Mouse (Mus musculus) lung, embryonic 16.5 days (tissue): ENCODE measurements at regions not wholly inside any gene's neighbourhood (a gene's known extent, or its start where the extent isn't known, plus 50 kb on each side); places are given as distances from the start of the nearest gene placed in this dataset.

Experiments used
- ATAC-seq: fragments of 200-750 bp; cut with Nextera tagmentation; 2 replicates; pipeline ENCODE4 v1.8.0; 2017; ENCODE audit warnings: low read depth, mild to moderate bottlenecking, moderate library complexity
- H3K27ac ChIP-seq: fragments of 300-500 bp; sonication (generic); 2 replicates; pipeline ENCODE4 v1.5.1; 2014; ENCODE audit warnings: mild to moderate bottlenecking, control low read depth, low read length
- H3K27me3 ChIP-seq: fragments of 300-500 bp; sonication (generic); 2 replicates; pipeline ENCODE4 v1.6.1; 2014; ENCODE audit warnings: low read depth, low read length, mixed read lengths; ENCODE audit not compliant: control insufficient read depth, insufficient read depth
- H3K36me3 ChIP-seq: fragments of 300-500 bp; sonication (generic); 2 replicates; pipeline ENCODE4 v1.6.1; 2014; ENCODE audit warnings: low read length; ENCODE audit not compliant: control insufficient read depth, insufficient read depth
- H3K4me1 ChIP-seq: fragments of 300-500 bp; sonication (generic); replicated peaks from 2 replicates; pipeline ENCODE4 v1.6.1; 2014; ENCODE audit warnings: low read length, mixed read lengths; ENCODE audit not compliant: control insufficient read depth, insufficient read depth
- H3K4me2 ChIP-seq: fragments of 300-500 bp; sonication (generic); 2 replicates; pipeline ENCODE4 v1.6.1; 2014; ENCODE audit warnings: low read depth, low read length, control low read depth
- H3K4me3 ChIP-seq: fragments of 300-500 bp; sonication (generic); 2 replicates; pipeline ENCODE4 v1.5.1; 2014; ENCODE audit warnings: mild to moderate bottlenecking, low read length, control low read depth
- H3K9ac ChIP-seq: fragments of 300-500 bp; sonication (generic); 2 replicates; pipeline ENCODE4 v1.6.1; 2014; ENCODE audit warnings: low read length, control low read depth
- H3K9me3 ChIP-seq: fragments of 300-500 bp; sonication (generic); 2 replicates; pipeline ENCODE4 v1.6.1; 2016; ENCODE audit warnings: low read length; ENCODE audit not compliant: control insufficient read depth
- WGBS: fragments of 180-500 bp; shearing (Covaris S2); extraction: QIAGEN DNeasy Blood & Tissue Kit; methylation state at CpG from one replicate; pipeline ENCODE4 v1.1.7; 2014; 5-methylcytosine and 5-hydroxymethylcytosine counted together

DNA sequence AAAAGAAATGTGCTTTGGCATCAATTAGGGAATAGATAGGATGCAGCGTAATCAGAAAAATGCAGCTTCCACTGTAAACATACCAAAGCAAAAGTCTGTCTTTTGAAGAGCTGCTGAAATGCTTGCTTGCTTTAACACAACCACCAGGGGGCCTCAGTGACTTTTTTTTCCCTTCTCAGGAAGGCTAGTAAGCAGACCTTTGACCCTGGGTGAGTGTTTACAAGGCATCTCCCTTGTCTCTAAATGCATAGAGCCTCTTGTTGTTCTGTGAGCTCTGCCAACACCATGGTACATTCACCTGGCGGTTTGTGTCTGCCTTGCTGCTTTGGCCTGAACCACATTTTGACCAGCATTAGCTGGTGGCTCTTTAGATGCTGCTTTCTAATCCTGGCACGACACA lies 191.9 kb upstream of the C9orf72 start:
- Histone ChIP-seq H3K27me3 (no peaks in the 10 kb centered on the region), H3K4me3 (no peak overlapping the region), H3K4me2 (no peak overlapping the region), H3K4me1 (no peaks in the 10 kb centered on the region), H3K36me3 (no peaks in the 10 kb centered on the region), H3K9me3 (no peaks in the 10 kb centered on the region), H3K27ac (no peak overlapping the region), H3K9ac (no peak overlapping the region)
- 45% methylated on average over 3 of the region's 3 CpGs for WGBS
- no peak for ATAC-seq

DNA sequence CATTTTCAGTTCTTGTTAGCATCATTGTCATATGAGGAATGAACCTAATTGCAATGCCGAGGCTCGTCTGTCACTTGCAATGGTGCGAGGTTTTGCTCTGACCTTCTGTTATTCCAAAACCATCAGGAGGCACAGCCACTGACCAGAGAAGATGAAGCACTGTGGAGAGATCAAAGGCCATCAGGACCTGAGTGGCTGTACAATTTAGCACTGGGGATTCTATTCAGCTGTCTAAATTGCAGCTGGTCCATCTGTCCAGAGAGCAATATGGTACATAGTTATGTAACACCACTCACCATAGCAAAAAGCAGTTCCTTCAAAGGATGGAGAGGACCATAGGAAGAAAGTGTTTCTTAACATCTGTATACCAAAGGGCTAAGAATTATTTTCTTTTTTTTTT lies 187.5 kb upstream of the C9orf72 start:
- Histone ChIP-seq H3K27me3 (no peaks in the 10 kb centered on the region), H3K9me3 (no peaks in the 10 kb centered on the region), H3K27ac (no peak overlapping the region), H3K4me2 (no peak overlapping the region), H3K4me3 (no peak overlapping the region), H3K4me1 (no peaks in the 10 kb centered on the region), H3K36me3 (no peaks in the 10 kb centered on the region), H3K9ac (no peak overlapping the region)
- no peak for ATAC-seq
- WGBS = 53% methylated on average over 3 of the region's 3 CpGs

DNA sequence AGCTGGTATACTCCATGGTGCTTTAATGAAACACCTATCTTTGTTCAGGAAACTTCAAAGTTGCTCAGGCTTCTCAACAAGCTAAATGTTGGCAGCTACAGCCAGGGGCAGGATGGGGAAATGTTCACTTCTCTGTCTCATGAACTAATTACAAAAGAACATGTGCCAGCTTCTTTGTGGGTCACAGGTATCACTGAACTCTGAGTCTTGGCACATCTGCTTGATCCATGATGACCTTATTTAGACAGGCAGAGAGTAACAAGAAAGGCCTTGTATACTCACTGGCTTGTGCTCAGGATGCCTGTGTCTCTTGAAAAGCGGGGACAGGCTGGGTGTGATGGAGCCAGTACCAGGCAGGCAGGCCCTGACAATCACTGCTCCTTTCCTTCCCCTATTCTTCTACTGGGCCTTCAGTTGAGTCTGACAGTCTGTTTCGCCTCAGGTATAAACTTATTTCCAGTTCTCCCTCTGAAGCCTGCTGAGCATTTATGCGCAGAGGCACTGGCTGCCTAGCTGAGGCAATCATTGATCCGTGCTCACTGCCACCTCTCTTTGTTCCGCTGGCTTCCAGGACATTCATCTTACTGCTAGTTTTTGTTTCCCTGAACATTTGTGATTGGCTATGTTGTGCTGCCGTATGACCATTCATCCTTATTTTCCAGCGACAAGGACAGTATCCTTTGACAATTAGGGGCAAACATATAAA lies 179.5 kb upstream of the C9orf72 start:
- no peak overlapping the region for H3K9ac ChIP-seq
- ATAC-seq = no peak
- H3K4me2 ChIP-seq = no peak overlapping the region
- no peaks in the 10 kb centered on the region for H3K36me3 ChIP-seq
- H3K4me1 ChIP-seq = no peaks in the 10 kb centered on the region
- no peak overlapping the region for H3K4me3 ChIP-seq
- no peak overlapping the region for H3K27ac ChIP-seq
- no peaks in the 10 kb centered on the region for H3K27me3 ChIP-seq
- no peaks in the 10 kb centered on the region for H3K9me3 ChIP-seq
- WGBS = 80% methylated on average over 7 of the region's 7 CpGs

DNA sequence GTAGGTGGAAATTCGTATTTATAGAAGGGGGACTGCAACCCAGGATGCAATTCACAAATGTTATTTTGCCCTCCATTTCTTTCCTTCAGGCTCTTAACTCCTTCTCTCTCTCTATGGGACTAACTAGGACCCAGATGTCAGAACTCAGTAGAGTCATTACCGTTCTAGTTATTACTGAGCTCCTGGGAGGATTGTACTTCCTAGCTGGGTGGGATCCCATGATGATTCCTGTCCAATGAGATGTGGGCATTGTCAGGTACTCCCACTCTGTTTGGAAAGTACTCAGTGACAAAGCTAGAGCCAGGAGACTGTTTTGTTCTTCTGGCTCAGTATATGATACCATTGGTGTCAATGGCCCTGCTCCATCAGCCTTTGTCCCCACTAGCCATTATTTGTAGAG lies 178.1 kb upstream of the C9orf72 start:
- no peaks in the 10 kb centered on the region for H3K4me1 ChIP-seq
- no peaks in the 10 kb centered on the region for H3K9me3 ChIP-seq
- WGBS = 82% methylated on average over 2 of the region's 2 CpGs
- H3K27ac ChIP-seq = no peak overlapping the region
- no peak for ATAC-seq
- no peak overlapping the region for H3K9ac ChIP-seq
- H3K27me3 ChIP-seq = no peaks in the 10 kb centered on the region
- no peak overlapping the region for H3K4me2 ChIP-seq
- no peaks in the 10 kb centered on the region for H3K36me3 ChIP-seq
- H3K4me3 ChIP-seq = no peak overlapping the region

DNA sequence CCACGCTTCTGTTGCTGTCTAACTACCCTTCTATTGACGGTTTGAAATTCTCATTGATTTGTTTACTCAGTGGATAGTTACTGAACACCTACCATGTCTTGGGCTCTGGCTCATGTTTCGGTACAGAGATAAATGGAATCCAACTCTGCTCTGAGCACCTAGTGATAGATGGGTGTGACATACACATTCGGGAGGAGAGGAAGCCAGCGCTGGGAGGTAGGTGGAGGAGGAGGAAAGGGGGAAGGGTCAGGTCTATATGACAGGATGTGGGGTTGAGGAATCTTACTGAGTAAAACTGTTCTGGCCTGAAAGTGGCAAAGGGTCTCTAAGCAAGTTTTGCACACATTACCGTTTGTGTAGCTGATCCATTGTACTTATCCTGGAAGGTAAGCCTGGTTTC lies 177.6 kb upstream of the C9orf72 start:
- no peak for ATAC-seq
- WGBS = 51% methylated on average over 6 of the region's 6 CpGs
- no peak overlapping the region for H3K27ac ChIP-seq

DNA sequence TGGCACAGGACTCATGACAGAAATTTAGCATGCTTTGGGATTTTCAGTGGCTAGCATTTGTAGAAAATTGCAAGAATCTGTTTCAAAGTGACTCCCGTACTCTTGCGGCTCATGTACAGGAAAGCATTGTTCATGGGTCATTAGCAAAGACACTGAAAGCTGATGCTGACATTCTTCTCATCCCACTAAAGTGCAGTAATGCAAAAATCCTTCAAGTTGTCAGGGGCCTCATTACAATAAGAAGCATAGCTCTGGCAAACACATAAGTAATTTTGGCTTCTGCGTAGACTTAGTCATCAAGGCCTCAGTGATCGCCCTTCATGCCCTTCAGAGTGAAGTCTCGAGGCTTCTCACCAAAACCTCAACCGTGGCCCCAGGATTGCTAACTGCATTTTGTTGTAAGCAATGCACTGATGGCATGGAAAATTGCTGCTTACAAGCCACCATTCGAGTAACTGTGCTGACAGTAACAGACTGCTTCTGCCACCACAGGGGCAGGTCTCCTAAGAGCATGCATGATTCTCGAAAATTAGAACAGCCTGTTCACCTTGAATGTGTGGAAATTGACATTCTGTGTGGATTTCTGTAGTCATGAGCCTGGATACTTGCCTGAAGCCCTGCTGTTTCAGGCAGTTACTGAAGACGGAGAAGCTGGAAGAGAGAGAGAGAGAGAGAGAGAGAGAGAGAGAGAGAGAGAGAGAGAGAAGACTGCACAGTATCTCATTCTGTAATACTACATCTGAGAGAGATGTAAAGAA lies 176.6 kb upstream of the C9orf72 start:
- Histone ChIP-seq H3K27ac (no peak overlapping the region), H3K4me3 (no peak overlapping the region), H3K9ac (no peak overlapping the region), H3K27me3 (no peaks in the 10 kb centered on the region), H3K4me2 (no peak overlapping the region), H3K9me3 (no peaks in the 10 kb centered on the region), H3K4me1 (no peaks in the 10 kb centered on the region), H3K36me3 (no peaks in the 10 kb centered on the region)
- ATAC-seq = no peak
- WGBS = 80% methylated on average over 9 of the region's 9 CpGs

More for the DNA sequence above, 177.6 kb upstream of the C9orf72 start:
- Histone ChIP-seq H3K4me1 (no peaks in the 10 kb centered on the region), H3K36me3 (no peaks in the 10 kb centered on the region), H3K9me3 (no peaks in the 10 kb centered on the region), H3K4me3 (no peak overlapping the region), H3K9ac (no peak overlapping the region), H3K4me2 (no peak overlapping the region), H3K27me3 (no peaks in the 10 kb centered on the region)

DNA sequence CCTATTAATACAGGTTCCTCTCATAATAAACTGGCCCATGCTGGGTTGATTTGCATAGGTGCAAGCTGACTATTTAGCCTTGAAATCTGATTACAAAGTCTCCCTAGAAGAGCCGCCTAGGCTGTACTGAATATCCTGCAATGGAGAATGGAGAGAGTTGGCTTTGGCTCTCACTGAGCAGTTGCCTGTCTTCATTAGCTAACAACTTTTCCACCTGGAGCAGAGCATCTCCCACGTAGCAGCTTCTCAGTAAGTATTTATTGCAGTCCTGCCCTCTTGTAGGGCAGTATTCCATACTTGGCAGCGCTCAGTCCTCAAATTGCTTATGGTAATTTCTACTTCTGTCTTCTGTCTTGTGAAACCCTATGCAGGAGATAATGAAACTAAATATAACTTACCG lies 175.8 kb upstream of the C9orf72 start:
- no peaks in the 10 kb centered on the region for H3K36me3 ChIP-seq
- 79% methylated on average over 4 of the region's 4 CpGs for whole genome bisulfite sequencing
- no peaks in the 10 kb centered on the region for H3K27me3 ChIP-seq
- no peak overlapping the region for H3K9ac ChIP-seq
- no peak for ATAC-seq
- no peak overlapping the region for H3K27ac ChIP-seq
- no peaks in the 10 kb centered on the region for H3K4me1 ChIP-seq
- H3K4me2 ChIP-seq = no peak overlapping the region
- H3K9me3 ChIP-seq = no peaks in the 10 kb centered on the region
- H3K4me3 ChIP-seq = no peak overlapping the region

DNA sequence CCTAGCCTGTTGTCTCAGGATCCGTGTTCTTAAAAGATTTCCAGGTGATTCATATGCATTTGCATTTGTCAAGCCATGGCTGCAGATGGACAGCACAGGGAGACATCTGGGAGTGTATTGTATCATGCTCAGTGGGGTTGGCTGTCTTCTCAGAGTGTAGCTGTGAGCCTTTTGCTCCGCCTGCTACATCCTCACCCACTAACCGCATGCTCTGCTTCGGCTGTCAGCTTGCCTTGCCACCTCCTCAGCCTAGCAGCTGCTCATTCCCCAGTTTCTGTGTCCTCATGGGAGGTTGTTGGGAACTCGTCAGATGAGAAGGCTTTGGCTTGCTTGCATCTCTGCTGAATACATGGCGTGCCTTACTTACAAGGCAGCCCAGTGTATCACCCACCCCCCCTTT lies 174.5 kb upstream of the C9orf72 start:
- no peaks in the 10 kb centered on the region for H3K9me3 ChIP-seq
- H3K36me3 ChIP-seq = no peaks in the 10 kb centered on the region
- no peaks in the 10 kb centered on the region for H3K27me3 ChIP-seq
- no peak overlapping the region for H3K9ac ChIP-seq
- WGBS = 71% methylated on average over 6 of the region's 6 CpGs
- no peak overlapping the region for H3K27ac ChIP-seq
- no peaks in the 10 kb centered on the region for H3K4me1 ChIP-seq
- no peak overlapping the region for H3K4me2 ChIP-seq
- H3K4me3 ChIP-seq = no peak overlapping the region
- ATAC-seq = no peak

DNA sequence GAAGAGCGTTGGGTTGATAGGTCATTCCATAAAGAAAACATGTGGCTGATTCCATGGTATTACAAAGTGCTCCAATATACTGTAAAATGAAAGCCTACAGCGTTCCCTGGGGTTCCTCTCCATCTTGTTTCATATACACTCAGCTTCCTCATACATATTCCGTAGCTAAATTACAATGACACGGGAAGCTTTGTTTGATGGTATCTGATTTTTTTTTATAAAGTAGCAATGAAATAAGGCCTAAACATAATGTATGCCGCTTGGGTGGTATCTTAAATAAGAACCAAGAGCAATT lies 169.6 kb upstream of the C9orf72 start:
- Histone ChIP-seq H3K9me3 (no peaks in the 10 kb centered on the region), H3K4me3 (no peak overlapping the region), H3K9ac (no peak overlapping the region), H3K27ac (no peak overlapping the region), H3K4me1 (no peaks in the 10 kb centered on the region), H3K36me3 (no peaks in the 10 kb centered on the region), H3K4me2 (no peak overlapping the region), H3K27me3 (no peaks in the 10 kb centered on the region)
- no peak for ATAC-seq
- WGBS = 86% methylated on average over 5 of the region's 5 CpGs
